Mouse (Mus musculus) kidney, postnatal 0 days (tissue): ENCODE measurements at regions not wholly inside any gene's neighbourhood (a gene's known extent, or its start where the extent isn't known, plus 50 kb on each side); places are given as distances from the start of the nearest gene placed in this dataset.
"Not testable (repeated sequence)": the region's sequence is repeated elsewhere in the genome, so short reads cannot be mapped to it uniquely, and the experiment has no call there.

Source experiments
- ATAC-seq: fragments of 200-750 bp; cut with Nextera tagmentation; replicated peaks from 2 replicates; pipeline ENCODE4 v1.8.0; 2017; ENCODE audit warnings: low read depth, moderate number of reproducible peaks, moderate TSS enrichment, moderate library complexity; ENCODE audit not compliant: low FRiP score
- DNase-seq: peaks from one replicate; pipeline ENCODE4 v3.0.0-alpha.2; 2016; ENCODE audit warnings: low spot score
- H3K27ac ChIP-seq: fragments of 300-500 bp; sonication (generic); 2 replicates; pipeline ENCODE4 v1.5.1; 2014; ENCODE audit warnings: mild to moderate bottlenecking
- H3K27me3 ChIP-seq: fragments of 300-500 bp; sonication (generic); 2 replicates; pipeline ENCODE4 v1.6.1; 2014; ENCODE audit warnings: low read length, mixed read lengths; ENCODE audit not compliant: insufficient read depth
- H3K36me3 ChIP-seq: fragments of 300-500 bp; sonication (generic); 2 replicates; pipeline ENCODE4 v1.6.1; 2014; ENCODE audit warnings: low read length, mixed read lengths; ENCODE audit not compliant: insufficient read depth
- H3K4me1 ChIP-seq: fragments of 300-500 bp; sonication (generic); replicated peaks from 2 replicates; pipeline ENCODE4 v1.6.1; 2014; ENCODE audit warnings: antibody characterized with exemption, low read length, mixed read lengths; ENCODE audit not compliant: insufficient read depth
- H3K4me2 ChIP-seq: fragments of 300-500 bp; sonication (generic); 2 replicates; pipeline ENCODE4 v1.6.1; 2014; ENCODE audit warnings: mild to moderate bottlenecking, low read length, moderate library complexity, mixed read lengths
- H3K4me3 ChIP-seq: fragments of 300-500 bp; sonication (generic); replicated peaks from 2 replicates; pipeline ENCODE4 v1.5.1; 2014; ENCODE audit warnings: low read depth, low read length
- H3K9ac ChIP-seq: fragments of 300-500 bp; sonication (generic); 2 replicates; pipeline ENCODE4 v1.6.1; 2014; ENCODE audit warnings: low read depth, low read length
- H3K9me3 ChIP-seq: fragments of 300-500 bp; sonication (generic); replicated peaks from 2 replicates; pipeline ENCODE4 v1.6.1; 2016; ENCODE audit warnings: low read length, inconsistent platforms, mixed read lengths
- CTCF ChIP-seq: IDR thresholded peaks from 2 replicates; pipeline ENCODE4 v1.5.1; 2016; ENCODE audit warnings: antibody characterized with exemption, low read depth, mild to moderate bottlenecking, moderate library complexity
- WGBS: fragments of 180-500 bp; shearing (Covaris S2); extraction: QIAGEN DNeasy Blood & Tissue Kit; methylation state at CpG from one replicate; pipeline ENCODE4 v1.1.7; 2014; 5-methylcytosine and 5-hydroxymethylcytosine counted together

DNA sequence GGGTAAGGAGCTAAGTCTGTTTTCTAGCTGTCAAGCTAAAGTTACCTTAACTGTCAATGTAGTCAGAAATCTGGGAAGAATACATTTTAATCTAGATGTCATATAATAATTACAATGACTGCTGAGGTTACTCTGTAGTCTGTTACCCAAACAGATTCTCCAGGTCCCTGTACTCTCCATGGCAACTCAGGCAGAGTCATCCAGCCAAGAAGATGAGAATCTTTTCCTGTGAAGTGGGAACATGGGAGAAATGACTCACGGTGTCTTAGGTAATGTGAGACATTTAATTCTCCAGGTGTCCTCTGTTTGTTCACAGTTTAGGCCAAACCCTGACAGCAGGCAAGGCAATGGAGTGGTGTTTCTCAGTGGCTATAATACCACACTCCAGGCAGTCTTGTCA is 81.0 kb upstream of the Cobl start:
- Histone ChIP-seq H3K27me3 (no peaks in the 10 kb centered on the region), H3K27ac (no peak overlapping the region), H3K4me2 (no peak overlapping the region), H3K9me3 (no peaks in the 10 kb centered on the region), H3K36me3 (no peaks in the 10 kb centered on the region), H3K4me1 (no peaks in the 10 kb centered on the region), H3K9ac (no peak overlapping the region), H3K4me3 (no peak overlapping the region)
- DNase-seq (no peak), ATAC-seq (no peak)
- 40% methylated on average over 1 of the region's 1 CpGs for WGBS
- TF ChIP-seq CTCF: no peak

DNA sequence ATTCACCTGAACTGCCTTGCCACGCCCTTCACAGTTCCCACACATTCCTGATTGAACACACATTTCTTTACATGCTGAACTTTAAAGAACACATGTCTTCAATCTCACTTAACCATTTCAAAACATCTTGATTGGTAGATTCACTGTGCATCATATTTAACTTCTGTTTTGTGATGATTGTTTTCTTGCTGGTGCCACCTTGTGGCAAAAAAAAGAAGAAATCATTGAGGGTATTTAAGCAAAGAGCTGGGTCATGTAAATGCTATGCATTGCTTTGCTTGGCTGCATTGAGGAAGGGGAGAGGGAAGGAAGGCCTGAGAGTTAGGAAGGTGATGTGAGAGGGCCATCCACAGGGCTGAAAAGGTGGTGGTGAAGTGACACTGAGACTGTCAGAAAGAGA is 78.3 kb upstream of the Cobl start:
- WGBS: 61% methylated on average over 1 of the region's 1 CpGs
- no peak overlapping the region for H3K27ac ChIP-seq
- no peaks in the 10 kb centered on the region for H3K9me3 ChIP-seq
- DNase-seq: no peak
- no peaks in the 10 kb centered on the region for H3K4me1 ChIP-seq
- TF ChIP-seq CTCF: peak; percentile 67
- H3K36me3 ChIP-seq: no peaks in the 10 kb centered on the region
- no peak overlapping the region for H3K4me2 ChIP-seq
- ATAC-seq: no peak
- H3K9ac ChIP-seq: no peak overlapping the region
- no peak overlapping the region for H3K4me3 ChIP-seq
- no peaks in the 10 kb centered on the region for H3K27me3 ChIP-seq

DNA sequence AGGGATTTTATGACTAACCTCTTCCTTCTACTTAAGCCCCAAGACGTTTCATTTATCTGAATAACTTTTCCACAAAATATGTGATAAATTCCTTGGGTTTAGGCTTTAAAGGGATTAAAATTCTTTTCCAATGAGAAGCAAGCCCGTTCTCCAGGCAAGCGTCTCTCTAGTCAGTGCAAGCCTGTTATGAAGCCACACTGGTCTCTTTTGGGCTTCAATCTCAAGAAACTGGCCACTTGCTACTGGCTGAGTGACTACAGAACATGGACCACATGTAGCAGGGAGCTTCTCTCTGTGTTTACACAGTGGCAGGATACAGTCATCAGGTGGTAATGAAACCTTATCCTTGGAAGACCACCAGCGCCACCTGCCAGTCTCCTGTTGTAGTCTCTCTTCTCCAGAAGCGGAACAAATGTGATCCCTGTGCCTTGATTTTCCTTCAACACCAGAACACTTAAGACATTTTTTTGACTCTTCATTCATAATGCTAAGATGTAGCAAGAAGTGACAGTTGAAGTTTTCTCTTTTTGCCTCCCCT is 75.6 kb upstream of the Cobl start:
- Histone ChIP-seq H3K4me1 (no peaks in the 10 kb centered on the region), H3K9ac (no peak overlapping the region), H3K9me3 (no peaks in the 10 kb centered on the region), H3K36me3 (no peaks in the 10 kb centered on the region), H3K4me3 (no peak overlapping the region), H3K27me3 (no peaks in the 10 kb centered on the region), H3K27ac (no peak overlapping the region), H3K4me2 (no peak overlapping the region)
- TF ChIP-seq CTCF: peak; percentile 64
- peak; percentile 32 for DNase-seq
- ATAC-seq: 0 out of 2 replicates have a peak, but pooled peaks have one; percentile 40
- 62% methylated on average over 5 of the region's 5 CpGs for WGBS

DNA sequence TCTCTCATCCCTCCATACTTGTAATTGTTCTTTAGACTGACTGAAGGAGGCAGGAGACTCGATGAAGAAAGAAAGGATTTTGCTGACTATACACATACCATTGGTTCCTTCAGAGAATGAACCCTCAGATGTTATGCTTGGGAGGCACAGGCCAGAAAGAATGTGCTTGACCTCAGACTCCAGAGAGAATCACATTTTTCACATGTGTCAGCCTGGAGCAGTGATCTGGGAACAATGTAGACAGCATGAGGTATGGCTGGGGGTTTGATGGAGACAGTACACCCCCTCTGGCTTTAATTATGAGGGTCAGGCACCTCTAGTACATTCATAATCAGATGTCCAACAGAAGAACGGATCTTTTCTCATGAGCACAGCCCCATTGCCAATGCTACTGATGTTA is 70.3 kb upstream of the Cobl start:
- H3K9me3 ChIP-seq: no peaks in the 10 kb centered on the region
- H3K27me3 ChIP-seq: no peaks in the 10 kb centered on the region
- H3K36me3 ChIP-seq: no peaks in the 10 kb centered on the region
- H3K4me1 ChIP-seq: no peaks in the 10 kb centered on the region
- no peak for TF ChIP-seq CTCF
- H3K9ac ChIP-seq: no peak overlapping the region
- no peak overlapping the region for H3K4me2 ChIP-seq
- no peak overlapping the region for H3K27ac ChIP-seq
- peak; percentile 53; the same call in 1 of the 2 replicates for ATAC-seq
- peak; percentile 54 for DNase-seq
- WGBS: 14% methylated on average over 2 of the region's 2 CpGs
- no peak overlapping the region for H3K4me3 ChIP-seq

DNA sequence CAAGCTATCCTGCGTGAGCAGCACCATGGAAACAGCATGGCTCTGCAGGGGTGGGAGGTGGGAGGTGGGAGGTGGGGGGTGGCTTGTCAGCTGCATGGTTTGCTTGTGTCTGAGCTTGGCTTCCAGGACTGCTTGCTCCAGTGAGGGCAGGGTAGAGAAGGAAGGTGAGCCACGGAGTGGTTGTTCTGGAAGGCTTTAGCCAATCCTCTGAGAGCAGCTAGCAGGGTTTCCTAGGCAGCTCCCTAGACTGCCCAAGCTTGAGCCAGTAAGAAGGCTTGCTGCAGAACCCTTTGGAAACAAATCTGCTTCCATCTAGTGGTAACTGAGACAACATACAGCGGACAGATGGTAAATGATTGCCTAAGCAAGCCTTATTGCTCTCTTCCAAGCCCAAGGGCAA is 67.5 kb upstream of the Cobl start:
- ATAC-seq (peak; percentile 97), DNase-seq (peak; percentile 91)
- peak; percentile 87 for TF ChIP-seq CTCF
- Histone ChIP-seq H3K4me2 (no peak overlapping the region), H3K27me3 (no peaks in the 10 kb centered on the region), H3K4me1 (no peaks in the 10 kb centered on the region), H3K27ac (no peak overlapping the region), H3K9ac (no peak overlapping the region), H3K9me3 (no peaks in the 10 kb centered on the region), H3K36me3 (no peaks in the 10 kb centered on the region), H3K4me3 (no peak overlapping the region)
- WGBS: 7% methylated on average over 3 of the region's 3 CpGs

DNA sequence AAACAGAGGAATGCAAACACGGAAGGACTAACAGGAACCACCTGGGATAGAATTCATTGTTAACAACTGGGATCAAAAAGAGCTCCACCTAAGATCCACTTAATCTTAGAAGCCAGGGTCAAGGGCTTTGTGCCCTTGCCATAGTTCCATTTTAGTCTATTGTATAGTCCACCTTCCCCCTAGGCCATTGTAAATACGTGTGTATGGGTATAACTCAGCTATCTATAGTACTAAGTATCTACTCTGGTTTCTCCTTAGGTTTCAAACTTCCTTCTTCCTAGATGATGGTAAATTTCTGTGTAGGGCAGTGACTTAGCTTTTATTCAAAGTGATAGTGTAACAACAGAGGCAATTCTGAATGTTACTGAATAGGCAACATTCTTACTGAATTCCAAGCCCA is 57.3 kb upstream of the Cobl start:
- H3K36me3 ChIP-seq, H3K4me2 ChIP-seq, H3K27ac ChIP-seq, ATAC-seq, DNase-seq, H3K4me3 ChIP-seq, H3K9ac ChIP-seq, H3K27me3 ChIP-seq, H3K4me1 ChIP-seq, H3K9me3 ChIP-seq: not testable (repeated sequence)
- 78% methylated on average over 2 of the region's 2 CpGs for WGBS

DNA sequence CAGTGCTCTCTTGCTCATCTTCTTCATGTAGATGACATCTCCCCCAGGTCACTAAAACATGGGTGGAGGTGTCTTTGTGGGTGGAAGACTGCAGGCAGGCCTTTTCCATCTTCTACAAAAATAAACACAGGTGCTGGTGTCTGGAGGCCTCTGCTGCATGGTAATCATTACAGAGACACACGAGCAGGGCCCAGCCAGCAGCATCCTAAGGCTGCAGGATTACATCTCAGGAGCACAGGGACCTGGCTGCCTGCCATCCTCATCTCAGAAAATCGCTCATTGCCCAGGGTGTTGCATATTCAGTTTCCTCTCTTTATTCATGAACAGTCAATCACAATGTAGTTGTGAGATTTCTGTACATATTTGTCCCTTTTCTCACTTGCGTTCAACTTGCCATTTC is 56.5 kb upstream of the Cobl start:
- 41% methylated on average over 3 of the region's 3 CpGs for WGBS
- Histone ChIP-seq H3K4me1 (no peaks in the 10 kb centered on the region), H3K36me3 (no peaks in the 10 kb centered on the region), H3K4me3 (no peak overlapping the region), H3K4me2 (no peak overlapping the region), H3K27me3 (no peaks in the 10 kb centered on the region), H3K9ac (no peak overlapping the region), H3K27ac (no peak overlapping the region), H3K9me3 (no peaks in the 10 kb centered on the region)
- TF ChIP-seq CTCF: no peak
- ATAC-seq: no peak
- no peak for DNase-seq
